Mouse (Mus musculus): ENCODE results near the gene Klra2. TPM values are rescaled to one million over a fixed set of nuclear protein-coding genes. Genes with fewer than 3 reads are reported as not detected.

Klra2 gene
- polyA plus RNA-seq, 1 experiment from 2014 or later = not detected

GRCm38 (mm10) chr6:131262778-131263177, 15.6 kb upstream of the Klra2 start:
- 65% methylated on average over 3 of the region's 3 CpGs for WGBS
- ATAC-seq (ENCODE audit: low FRiP score, low read depth) = no peak

GRCm38 (mm10) chr6:131262009-131262408, 14.8 kb upstream of the Klra2 start:
- Histone ChIP-seq H3K9ac (no peak overlapping the region), H3K4me3 (no peak overlapping the region), H3K9me3 (0 out of 2 replicates have a peak, but pooled peaks cover 3% of the 10 kb centered on the region), H3K27me3 (no peaks in the 10 kb centered on the region), H3K4me2 (replicated peaks) (no peak overlapping the region), H3K36me3 (no peaks in the 10 kb centered on the region), H3K4me1 (no peaks in the 10 kb centered on the region), H3K27ac (no peak overlapping the region)
- no peak for ATAC-seq (ENCODE audit: low FRiP score, low read depth)
- 76% methylated on average over 3 of the region's 3 CpGs for WGBS

More at GRCm38 (mm10) chr6:131262778-131263177, 15.6 kb upstream of the Klra2 start:
- no peaks in the 10 kb centered on the region for H3K27me3 ChIP-seq
- no peak overlapping the region for H3K4me3 ChIP-seq
- H3K4me2 ChIP-seq (replicated peaks) = no peak overlapping the region
- H3K9ac ChIP-seq = no peak overlapping the region
- no peak overlapping the region for H3K27ac ChIP-seq
- no peaks in the 10 kb centered on the region for H3K36me3 ChIP-seq
- H3K9me3 ChIP-seq = 0 out of 2 replicates have a peak, but pooled peaks cover 3% of the 10 kb centered on the region
- H3K4me1 ChIP-seq = no peaks in the 10 kb centered on the region

GRCm38 (mm10) chr6:131245081-131245480, 2.1 kb downstream of the Klra2 start:
- Histone ChIP-seq H3K9me3 (peaks cover 2% of the 10 kb centered on the region; the same call in 1 of the 2 replicates), H3K4me2 (replicated peaks) (no peak overlapping the region), H3K36me3 (no peaks in the 10 kb centered on the region), H3K27ac (no peak overlapping the region), H3K4me1 (no peaks in the 10 kb centered on the region), H3K4me3 (no peak overlapping the region), H3K9ac (no peak overlapping the region), H3K27me3 (no peaks in the 10 kb centered on the region)
- ATAC-seq (ENCODE audit: low FRiP score, low read depth) = no peak
- WGBS = 73% methylated on average over 2 of the region's 2 CpGs

Other genes starting within 250 kb of the Klra2 start
- 60.0 and 63.2 TPM in 2 replicates for gene Magohb, start 45.9 kb upstream of the Klra2 start, polyA plus RNA-seq (2015; fragmentation: Nextera tagmentation; extraction: Ambion mirVana)
- gene Styk1, start 106.2 kb upstream of the Klra2 start, polyA plus RNA-seq (2015; fragmentation: Nextera tagmentation; extraction: Ambion mirVana) = 2.1 and 2.2 TPM in 2 replicates
- gene Ybx3, start 141.1 kb upstream of the Klra2 start, polyA plus RNA-seq (2015; fragmentation: Nextera tagmentation; extraction: Ambion mirVana) = 41.0 and 43.5 TPM in 2 replicates
- not detected in 2 replicates for gene 5430401F13Rik, start 239.0 kb upstream of the Klra2 start, polyA plus RNA-seq (2015; fragmentation: Nextera tagmentation; extraction: Ambion mirVana)
- gene Gm6619, start 239.0 kb upstream of the Klra2 start, polyA plus RNA-seq (2015; fragmentation: Nextera tagmentation; extraction: Ambion mirVana) = 0.25 TPM in 1 of 2 replicates, not detected in the other

All from limb, embryonic 13.5 days (tissue).